Mouse (Mus musculus) bone marrow, adult 2 months (tissue): ENCODE results near the gene Gm13290.
"Not testable (repeated sequence)": the region's sequence is repeated elsewhere in the genome, so short reads cannot be mapped to it uniquely, and the experiment has no call there.

Experiments
- CTCF ChIP-seq: fragments of 200-500 bp; IDR thresholded peaks from 2 replicates; pipeline ENCODE4 v1.5.1; 2011; ENCODE audit warnings: low read length, control low read depth; ENCODE audit not compliant: control insufficient read depth, insufficient read depth
- POLR2A ChIP-seq: fragments of 200-500 bp; IDR thresholded peaks from 2 replicates; pipeline ENCODE4 v1.6.1; 2011; ENCODE audit warnings: low read depth, mild to moderate bottlenecking, control low read depth, low read length, borderline replicate concordance; ENCODE audit not compliant: control insufficient read depth

DNA sequence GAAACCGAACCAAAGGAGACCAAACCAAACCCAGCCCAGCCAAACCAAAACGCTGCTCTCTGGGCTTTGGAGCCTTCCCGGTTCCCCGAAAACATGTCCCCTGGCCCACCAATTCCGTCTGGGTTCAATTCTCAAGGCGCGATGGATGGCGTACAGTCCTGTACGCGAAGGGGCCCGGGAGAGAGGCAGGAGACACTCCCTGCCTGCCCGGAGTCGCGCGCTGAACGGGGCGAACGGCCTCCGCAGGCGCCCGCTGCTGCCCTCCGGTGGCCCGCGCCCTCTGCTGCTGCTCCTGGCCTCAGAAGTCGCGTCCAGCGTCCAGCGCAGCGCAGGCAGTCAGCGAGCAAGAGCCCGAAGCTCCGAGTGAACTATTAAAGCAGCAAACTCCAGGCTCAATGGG is at the start of gene Gm13290:
- TF ChIP-seq POLR2A, CTCF: not testable (repeated sequence)
